Mouse (Mus musculus) limb, embryonic 15.5 days (tissue): ENCODE measurements around the gene Gdpd5. TPM values are rescaled to one million over a fixed set of nuclear protein-coding genes. Genes with fewer than 3 reads are reported as not detected.

Source experiments
- ATAC-seq: fragments of 200-750 bp; cut with Nextera tagmentation; 2 replicates; pipeline ENCODE4 v1.8.0; 2017; ENCODE audit warnings: low read depth, moderate TSS enrichment; ENCODE audit not compliant: insufficient number of reproducible peaks, low FRiP score, low TSS enrichment
- H3K27ac ChIP-seq: fragments of 300-500 bp; sonication (generic); 2 replicates; pipeline ENCODE4 v1.5.1; 2015; ENCODE audit warnings: moderate library complexity, mild to moderate bottlenecking, inconsistent platforms
- H3K27me3 ChIP-seq: fragments of 300-500 bp; sonication (generic); 2 replicates; pipeline ENCODE4 v1.6.1; 2015; ENCODE audit warnings: inconsistent platforms
- H3K36me3 ChIP-seq: fragments of 300-500 bp; sonication (generic); 2 replicates; pipeline ENCODE4 v1.6.1; 2015; ENCODE audit warnings: inconsistent platforms
- H3K4me1 ChIP-seq: fragments of 300-500 bp; sonication (generic); 2 replicates; pipeline ENCODE4 v1.6.1; 2015; ENCODE audit warnings: inconsistent platforms
- H3K4me2 ChIP-seq: fragments of 300-500 bp; sonication (generic); 2 replicates; pipeline ENCODE4 v1.6.1; 2015; ENCODE audit warnings: mild to moderate bottlenecking, inconsistent platforms
- H3K4me3 ChIP-seq: fragments of 300-500 bp; sonication (generic); 2 replicates; pipeline ENCODE4 v1.5.1; 2015; ENCODE audit warnings: mild to moderate bottlenecking, inconsistent platforms
- H3K9ac ChIP-seq: fragments of 300-500 bp; sonication (generic); 2 replicates; pipeline ENCODE4 v1.6.1; 2015; ENCODE audit warnings: inconsistent platforms
- H3K9me3 ChIP-seq: fragments of 300-500 bp; sonication (generic); 2 replicates; pipeline ENCODE4 v1.6.1; 2016; ENCODE audit warnings: inconsistent platforms
- WGBS: fragments of 180-500 bp; shearing (Covaris S2); methylation state at CpG from one replicate; pipeline ENCODE4 v1.1.7; 2015; 5-methylcytosine and 5-hydroxymethylcytosine counted together
- polyA plus RNA-seq: library from polyadenylated mRNA; unstranded; fragments of >200 nt; fragmentation: Nextera tagmentation; extraction: Ambion mirVana; gene quantifications from 2 replicates; pipeline ENCODE4 v1.2.1, GENCODE M21; 2015

Gene Gdpd5
- polyA plus RNA-seq, 1 experiment from 2014 or later, result 13.8 TPM

- no peaks in the 10 kb centered on the region for H3K36me3 ChIP-seq
- no peak overlapping the region for H3K4me2 ChIP-seq
- no peak overlapping the region for H3K4me3 ChIP-seq
- no peaks in the 10 kb centered on the region for H3K9me3 ChIP-seq
- H3K27ac ChIP-seq, result no peak overlapping the region
- no peak overlapping the region for H3K9ac ChIP-seq
- 57% methylated on average over 11 of the region's 11 CpGs for WGBS
- no peaks in the 10 kb centered on the region for H3K27me3 ChIP-seq
- ATAC-seq, result no peak
- peaks cover 45% of the 10 kb centered on the region for H3K4me1 ChIP-seq
These were observed 49.0 kb downstream of the Gdpd5 start for GRCm38 (mm10) chr7:99430246-99430645.

- Histone ChIP-seq H3K4me1 (peaks cover 42% of the 10 kb centered on the region), H3K9me3 (no peaks in the 10 kb centered on the region), H3K9ac (no peak overlapping the region), H3K4me3 (no peak overlapping the region), H3K27ac (no peak overlapping the region), H3K36me3 (no peaks in the 10 kb centered on the region), H3K4me2 (no peak overlapping the region), H3K27me3 (no peaks in the 10 kb centered on the region)
- no peak for ATAC-seq
- WGBS, result 48% methylated on average over 14 of the region's 14 CpGs
These were observed 51.0 kb downstream of the Gdpd5 start for GRCm38 (mm10) chr7:99432248-99432647.

- Histone ChIP-seq H3K27ac (no peak overlapping the region), H3K9me3 (no peaks in the 10 kb centered on the region), H3K4me2 (no peak overlapping the region), H3K4me3 (no peak overlapping the region), H3K27me3 (no peaks in the 10 kb centered on the region), H3K4me1 (peaks cover 42% of the 10 kb centered on the region), H3K36me3 (no peaks in the 10 kb centered on the region), H3K9ac (no peak overlapping the region)
- WGBS, result 84% methylated on average over 6 of the region's 6 CpGs
- ATAC-seq, result no peak
These were observed 51.6 kb downstream of the Gdpd5 start for GRCm38 (mm10) chr7:99432863-99433262.

GRCm38 (mm10) chr7:99434672-99435250, 53.5 kb downstream of the Gdpd5 start:
- peaks cover 36% of the 10 kb centered on the region for H3K4me1 ChIP-seq
- H3K27me3 ChIP-seq, result no peaks in the 10 kb centered on the region
- H3K27ac ChIP-seq, result no peak overlapping the region
- no peak for ATAC-seq
- 41% methylated on average over 12 of the region's 12 CpGs for WGBS
- H3K4me2 ChIP-seq, result no peak overlapping the region
- H3K4me3 ChIP-seq, result no peak overlapping the region
- H3K9me3 ChIP-seq, result no peaks in the 10 kb centered on the region
- H3K36me3 ChIP-seq, result no peaks in the 10 kb centered on the region
- no peak overlapping the region for H3K9ac ChIP-seq

- Histone ChIP-seq H3K4me3 (no peak overlapping the region), H3K27ac (no peak overlapping the region), H3K36me3 (no peaks in the 10 kb centered on the region), H3K9ac (no peak overlapping the region), H3K4me2 (no peak overlapping the region), H3K27me3 (no peaks in the 10 kb centered on the region), H3K9me3 (no peaks in the 10 kb centered on the region), H3K4me1 (peaks cover 38% of the 10 kb centered on the region)
- no peak for ATAC-seq
- 21% methylated on average over 4 of the region's 4 CpGs for WGBS
These were observed 55.3 kb downstream of the Gdpd5 start for GRCm38 (mm10) chr7:99436530-99436929.

GRCm38 (mm10) chr7:99438881-99439280, 57.7 kb downstream of the Gdpd5 start:
- Histone ChIP-seq H3K9me3 (no peaks in the 10 kb centered on the region), H3K36me3 (no peaks in the 10 kb centered on the region), H3K27me3 (no peaks in the 10 kb centered on the region), H3K27ac (no peak overlapping the region), H3K4me3 (no peak overlapping the region), H3K4me2 (no peak overlapping the region), H3K9ac (no peak overlapping the region), H3K4me1 (peaks cover 35% of the 10 kb centered on the region)
- no peak for ATAC-seq
- 70% methylated on average over 10 of the region's 10 CpGs for WGBS

GRCm38 (mm10) chr7:99441534-99442072, 60.4 kb downstream of the Gdpd5 start:
- 10% methylated on average over 6 of the region's 6 CpGs for WGBS

GRCm38 (mm10) chr7:99443164-99443563, 62.0 kb downstream of the Gdpd5 start:
- 46% methylated on average over 5 of the region's 5 CpGs for WGBS
- Histone ChIP-seq H3K9me3 (no peaks in the 10 kb centered on the region), H3K9ac (no peak overlapping the region), H3K4me3 (no peak overlapping the region), H3K27ac (no peak overlapping the region), H3K27me3 (no peaks in the 10 kb centered on the region), H3K4me2 (no peak overlapping the region), H3K36me3 (no peaks in the 10 kb centered on the region), H3K4me1 (peaks cover 25% of the 10 kb centered on the region)
- ATAC-seq, result no peak

More at GRCm38 (mm10) chr7:99441534-99442072, 60.4 kb downstream of the Gdpd5 start:
- H3K27me3 ChIP-seq, result no peaks in the 10 kb centered on the region
- no peak overlapping the region for H3K9ac ChIP-seq
- peak overlapping the region; percentile 14; the same call in 1 of the 2 replicates for H3K27ac ChIP-seq
- no peak overlapping the region for H3K4me3 ChIP-seq
- H3K4me1 ChIP-seq, result peaks cover 24% of the 10 kb centered on the region
- no peaks in the 10 kb centered on the region for H3K36me3 ChIP-seq
- 0 out of 2 replicates have a peak overlapping the region, but pooled peaks have one; percentile 3 for H3K4me2 ChIP-seq
- peak; percentile 64 for ATAC-seq
- H3K9me3 ChIP-seq, result no peaks in the 10 kb centered on the region

GRCm38 (mm10) chr7:99444012-99444411, 62.8 kb downstream of the Gdpd5 start:
- no peaks in the 10 kb centered on the region for H3K36me3 ChIP-seq
- WGBS, result 55% methylated on average over 6 of the region's 6 CpGs

GRCm38 (mm10) chr7:99445833-99446232, 64.6 kb downstream of the Gdpd5 start:
- H3K36me3 ChIP-seq, result no peaks in the 10 kb centered on the region
- no peak overlapping the region for H3K9ac ChIP-seq
- no peak overlapping the region for H3K27ac ChIP-seq
- peaks cover 31% of the 10 kb centered on the region for H3K4me1 ChIP-seq
- no peak overlapping the region for H3K4me3 ChIP-seq
- 89% methylated on average over 2 of the region's 2 CpGs for WGBS
- no peak for ATAC-seq
- H3K4me2 ChIP-seq, result no peak overlapping the region
- no peaks in the 10 kb centered on the region for H3K27me3 ChIP-seq
- no peaks in the 10 kb centered on the region for H3K9me3 ChIP-seq

More at GRCm38 (mm10) chr7:99444012-99444411, 62.8 kb downstream of the Gdpd5 start:
- Histone ChIP-seq H3K9ac (no peak overlapping the region), H3K4me1 (peaks cover 31% of the 10 kb centered on the region), H3K27ac (no peak overlapping the region), H3K4me2 (no peak overlapping the region), H3K9me3 (no peaks in the 10 kb centered on the region), H3K4me3 (no peak overlapping the region), H3K27me3 (no peaks in the 10 kb centered on the region)
- ATAC-seq, result no peak

GRCm38 (mm10) chr7:99447323-99447722, 66.1 kb downstream of the Gdpd5 start:
- Histone ChIP-seq H3K4me1 (peaks cover 18% of the 10 kb centered on the region), H3K9me3 (no peaks in the 10 kb centered on the region), H3K27ac (no peak overlapping the region), H3K36me3 (no peaks in the 10 kb centered on the region), H3K27me3 (no peaks in the 10 kb centered on the region), H3K4me2 (no peak overlapping the region), H3K9ac (no peak overlapping the region), H3K4me3 (no peak overlapping the region)
- WGBS, result 67% methylated on average over 5 of the region's 5 CpGs
- no peak for ATAC-seq

- WGBS, result 64% methylated on average over 5 of the region's 5 CpGs
- ATAC-seq, result no peak
- Histone ChIP-seq H3K27me3 (no peaks in the 10 kb centered on the region), H3K27ac (no peak overlapping the region), H3K4me2 (no peak overlapping the region), H3K4me3 (no peak overlapping the region), H3K9me3 (no peaks in the 10 kb centered on the region), H3K4me1 (peaks cover 10% of the 10 kb centered on the region; the same call in 1 of the 2 replicates), H3K9ac (no peak overlapping the region), H3K36me3 (no peaks in the 10 kb centered on the region)
These were observed 67.4 kb downstream of the Gdpd5 start for GRCm38 (mm10) chr7:99448619-99449018.
